ENCODE assay signal across 10 mouse cellular contexts in the genomic region with DNA sequence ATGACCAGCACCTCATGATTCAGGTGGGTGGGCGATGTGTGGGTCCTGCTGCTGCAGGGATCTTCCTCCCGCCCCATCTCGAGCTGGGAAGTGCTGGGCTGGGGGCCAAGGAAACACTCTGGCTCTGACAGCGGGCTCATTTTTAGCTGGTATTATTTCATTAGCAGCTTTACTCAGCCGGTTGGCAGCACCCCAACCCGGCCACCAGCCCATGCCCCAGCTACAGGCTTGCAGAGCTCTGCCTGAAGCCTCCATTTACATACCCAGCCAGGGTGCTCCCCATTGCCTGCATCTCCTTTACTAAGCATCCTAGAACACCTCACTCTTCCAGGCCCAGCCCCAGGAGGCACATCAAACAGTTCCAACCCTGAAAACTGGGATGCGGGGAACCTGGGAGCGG. TPM values are rescaled to one million over a fixed set of nuclear protein-coding genes. Genes with fewer than 3 reads are reported as not detected.
DNase-seq lines count a peak whose midpoint lies in the region; ATAC-seq and TF ChIP-seq lines count a peak whose summit lies in the region.
"Had no signal": no experiment of that assay in that cellular context is flagged by ENCODE, and none has a peak within 500 bp of the region (broad histone marks: within the 10 kb centered on the region; RNA-seq: fewer than 3 reads in every experiment).

No protein-coding gene starts in this region.

- WGBS in forebrain, postnatal 0 days: 37% methylated on average over 8 of the region's 8 CpGs
- 63% methylated on average over 8 of the region's 8 CpGs for WGBS in intestine, embryonic 16.5 days

- no peak overlapping the region for H3K27ac ChIP-seq in gastrocnemius, adult 2 months
- no peak overlapping the region for H3K27ac ChIP-seq in forebrain, postnatal 0 days (ENCODE audit: low read depth, low read length)
- no peak overlapping the region for H3K27ac ChIP-seq in intestine, embryonic 16.5 days (ENCODE audit: low read length)
- H3K27ac ChIP-seq: liver, embryonic 12.5 days had no signal

- H3K4me2 ChIP-seq in forebrain, postnatal 0 days (ENCODE audit: low read depth): no peak overlapping the region
- H3K4me2 ChIP-seq in intestine, embryonic 16.5 days (ENCODE audit: low read depth, low read length): no peak overlapping the region
- H3K4me2 ChIP-seq: liver, embryonic 12.5 days had no signal

- no peaks in the 10 kb centered on the region for H3K36me3 ChIP-seq in forebrain, postnatal 0 days (ENCODE audit: insufficient read depth)
- H3K36me3 ChIP-seq in intestine, embryonic 16.5 days (ENCODE audit: control insufficient read depth, insufficient read depth, low read length): no peaks in the 10 kb centered on the region
- H3K36me3 ChIP-seq: liver, embryonic 12.5 days had no signal

- no peak for TF ChIP-seq CTCF in gastrocnemius, adult 2 months (IDR thresholded peaks at IDR 0.05)
- TF ChIP-seq CTCF in forebrain, postnatal 0 days (IDR thresholded peaks at IDR 0.05; ENCODE audit: low read depth): no peak

- H3K9ac ChIP-seq in forebrain, postnatal 0 days: no peak overlapping the region
- no peak overlapping the region for H3K9ac ChIP-seq in intestine, embryonic 16.5 days (ENCODE audit: low read depth, low read length)
- H3K9ac ChIP-seq: liver, embryonic 12.5 days had no signal

- H3K4me3 ChIP-seq in gastrocnemius, adult 2 months: no peak overlapping the region
- H3K4me3 ChIP-seq in forebrain, postnatal 0 days (ENCODE audit: low read depth, low read length): no peak overlapping the region
- no peak overlapping the region for H3K4me3 ChIP-seq in intestine, embryonic 16.5 days (ENCODE audit: low read length)
- H3K4me3 ChIP-seq: liver, embryonic 12.5 days; myocyte had no signal

- no peaks in the 10 kb centered on the region for H3K9me3 ChIP-seq in forebrain, postnatal 0 days (ENCODE audit: low read length)
- H3K9me3 ChIP-seq in intestine, embryonic 16.5 days (ENCODE audit: control insufficient read depth, low read length): no peaks in the 10 kb centered on the region
- H3K9me3 ChIP-seq: liver, embryonic 12.5 days had no signal

- H3K27me3 ChIP-seq in forebrain, postnatal 0 days (ENCODE audit: insufficient read depth, low read length): no peaks in the 10 kb centered on the region; the same call in 1 of the 2 replicates
- H3K27me3 ChIP-seq in intestine, embryonic 16.5 days (replicated peaks; ENCODE audit: control insufficient read depth, insufficient read depth, low read length): no peaks in the 10 kb centered on the region

- no peaks in the 10 kb centered on the region; the same call in 1 of the 2 replicates for H3K4me1 ChIP-seq in forebrain, postnatal 0 days (ENCODE audit: insufficient read depth)
- no peaks in the 10 kb centered on the region for H3K4me1 ChIP-seq in intestine, embryonic 16.5 days (ENCODE audit: control insufficient read depth, insufficient read depth, low read length)
- H3K4me1 ChIP-seq: liver, embryonic 12.5 days had no signal

- intact Hi-C loops in gastrocnemius, adult 2 months (cut with DNase I): loop anchor here (10.0 kb wide), 1 partner anchor 532 kb away; no protein-coding TSS in a partner anchor
- intact Hi-C loops in gastrocnemius, postnatal 36 days (cut with DNase I): no loop called here

- DNase-seq in gastrocnemius, adult 2 months: peak; percentile 78
- DNase-seq in gastrocnemius, postnatal 36 days: no peak
- DNase-seq in brain, adult 2 months (ENCODE audit: low read depth, low spot score): peak; percentile 65
- peak; percentile 74 for DNase-seq in forebrain, postnatal 0 days
- DNase-seq in left cerebral cortex, adult 8-10 months (ENCODE audit: low spot score in 2 of 2): peak; percentile 20 to 48
- DNase-seq in embryo, embryonic 9.5 days (ENCODE audit: extremely low spot score): no peak

- ATAC-seq in forebrain, postnatal 0 days: peak; percentile 62
- ATAC-seq in intestine, embryonic 16.5 days: no peak
- ATAC-seq in megakaryocyte-erythroid progenitor cell, adult 5-6 weeks (replicated peaks; ENCODE audit: low FRiP score, low TSS enrichment, poor library complexity, severe bottlenecking): no peak
- ATAC-seq: liver, embryonic 12.5 days had no signal

RNA-seq across cellular contexts. Expression of a gene that starts 29.0 kb away (rescaled TPM):
- under 1 TPM in 1 of 2 experiments, not detected in 1; 0.15 TPM for total RNA-seq in gastrocnemius, adult 2 months (2021)
- total RNA-seq in gastrocnemius, postnatal 36 days (2021): under 1 TPM in 1 of 2 experiments, not detected in 1; 0.08 TPM
- 1.8 TPM in 2 replicates for total RNA-seq in forebrain, postnatal 0 days (2014; rRNA removed)
- polyA plus RNA-seq in forebrain, postnatal 0 days (2015; fragmentation: Nextera tagmentation; extraction: Ambion mirVana): 1.3 and 1.6 TPM in 2 replicates
- total RNA-seq in left cerebral cortex, adult 8-10 months (2022): 1 to 10 TPM; 1.8 to 3.6 (median 2.9) TPM
- polyA plus RNA-seq in intestine, embryonic 16.5 days (2015; fragmentation: Nextera tagmentation; extraction: Ambion mirVana): 2.2 TPM in 2 replicates
- total RNA-seq in megakaryocyte-erythroid progenitor cell, adult 5-6 weeks (2014; fragmentation: Nextera tagmentation): 2.2 TPM in 1 of 2 replicates, not detected in the other
- total RNA-seq in megakaryocyte-erythroid progenitor cell, adult 5-6 weeks (2017): 0.80 and 1.5 TPM in 2 replicates

Comparison
In these comparisons a context has a peak if more than half of its experiments do, and no peak if none do; other contexts are left out.
1. DNase-seq: peak in gastrocnemius, adult 2 months (single experiment), brain, adult 2 months (single experiment), forebrain, postnatal 0 days (single experiment) and left cerebral cortex, adult 8-10 months (2 of 2); none in gastrocnemius, postnatal 36 days (0 of 2) and embryo, embryonic 9.5 days (single experiment).